8 mouse cellular contexts compared by ENCODE assay signal in the genomic region with DNA sequence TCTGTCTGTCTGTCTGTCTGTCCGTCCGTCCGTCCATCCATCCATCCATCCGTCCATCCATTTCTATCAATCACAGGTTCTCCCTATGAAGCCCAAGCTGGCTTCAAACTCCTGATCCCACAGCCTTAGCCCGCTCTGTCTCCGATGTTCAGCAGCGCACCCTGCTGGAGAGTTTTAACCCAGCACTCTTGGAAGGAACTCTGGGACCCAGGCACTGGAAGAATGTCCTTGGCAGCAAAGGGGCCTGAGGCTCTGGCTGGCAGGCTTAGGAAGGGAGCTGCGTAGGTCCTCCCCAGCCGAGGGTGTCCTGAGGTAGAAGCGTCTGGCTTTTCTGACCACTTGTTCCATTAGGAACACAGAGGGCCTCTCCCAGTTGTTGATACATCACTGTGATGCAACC. TPM values are rescaled to one million over a fixed set of nuclear protein-coding genes. Genes with fewer than 3 reads are reported as not detected.
DNase-seq lines count a peak whose midpoint lies in the region; ATAC-seq lines count a peak whose summit lies in the region.

No protein-coding gene starts in this region.

- no peak overlapping the region for H3K4me2 ChIP-seq in forebrain, embryonic 11.5 days (ENCODE audit: low read depth, low read length, severe bottlenecking)
- H3K4me2 ChIP-seq in forebrain, embryonic 16.5 days (ENCODE audit: low read length) = no peak overlapping the region
- peak overlapping the region; percentile 73 for H3K4me2 ChIP-seq in limb, embryonic 15.5 days

- intact Hi-C loops in heart, postnatal 10 days (cut with DNase I) = loop anchor here (2.0 kb wide), 1 partner anchor 22 kb away; no protein-coding TSS in a partner anchor

- no peak overlapping the region for H3K9ac ChIP-seq in forebrain, embryonic 11.5 days (ENCODE audit: low read length)
- no peak overlapping the region for H3K9ac ChIP-seq in forebrain, embryonic 16.5 days (replicated peaks; ENCODE audit: low read depth, low read length)
- H3K9ac ChIP-seq in limb, embryonic 15.5 days = no peak overlapping the region

- 40% methylated on average over 10 of the region's 10 CpGs for WGBS in forebrain, embryonic 11.5 days
- WGBS in forebrain, embryonic 16.5 days = 41% methylated on average over 10 of the region's 10 CpGs
- WGBS in limb, embryonic 15.5 days = 39% methylated on average over 10 of the region's 10 CpGs

- peaks cover 9% of the 10 kb centered on the region; the same call in 1 of the 2 replicates for H3K27me3 ChIP-seq in forebrain, embryonic 11.5 days (ENCODE audit: control insufficient read depth, insufficient read depth, low read length)
- H3K27me3 ChIP-seq in forebrain, embryonic 16.5 days (replicated peaks; ENCODE audit: control insufficient read depth, insufficient read depth, low read length) = 0 out of 2 replicates have a peak, but pooled peaks cover 4% of the 10 kb centered on the region
- H3K27me3 ChIP-seq in limb, embryonic 15.5 days = no peaks in the 10 kb centered on the region

- ATAC-seq in forebrain, embryonic 11.5 days (replicated peaks; ENCODE audit: low FRiP score) = no peak
- ATAC-seq in forebrain, embryonic 16.5 days = no peak
- peak; percentile 32; the same call in 1 of the 2 replicates for ATAC-seq in limb, embryonic 15.5 days (ENCODE audit: insufficient number of reproducible peaks, low FRiP score, low TSS enrichment, low read depth)

- no peak overlapping the region for H3K4me3 ChIP-seq in forebrain, embryonic 11.5 days (ENCODE audit: low read depth, low read length)
- H3K4me3 ChIP-seq in forebrain, embryonic 16.5 days (replicated peaks; ENCODE audit: low read length) = no peak overlapping the region
- peak overlapping the region; percentile 66; the same call in 1 of the 2 replicates for H3K4me3 ChIP-seq in limb, embryonic 15.5 days

- H3K9me3 ChIP-seq in forebrain, embryonic 11.5 days (ENCODE audit: control insufficient read depth, low read length) = no peaks in the 10 kb centered on the region
- H3K9me3 ChIP-seq in forebrain, embryonic 16.5 days (ENCODE audit: control insufficient read depth, low read length) = no peaks in the 10 kb centered on the region
- H3K9me3 ChIP-seq in limb, embryonic 15.5 days = no peaks in the 10 kb centered on the region

- 0 out of 2 replicates have a peak, but pooled peaks cover 4% of the 10 kb centered on the region for H3K4me1 ChIP-seq in forebrain, embryonic 11.5 days (replicated peaks; ENCODE audit: control insufficient read depth, insufficient read depth, low read length)
- H3K4me1 ChIP-seq in forebrain, embryonic 16.5 days (replicated peaks; ENCODE audit: control insufficient read depth, insufficient read depth, low read length) = peaks cover 12% of the 10 kb centered on the region
- peaks cover 61% of the 10 kb centered on the region for H3K4me1 ChIP-seq in limb, embryonic 15.5 days

- H3K27ac ChIP-seq in forebrain, embryonic 11.5 days (ENCODE audit: low read depth, low read length) = no peak overlapping the region
- no peak overlapping the region for H3K27ac ChIP-seq in forebrain, embryonic 16.5 days (ENCODE audit: low read length)
- H3K27ac ChIP-seq in limb, embryonic 15.5 days = peak overlapping the region; percentile 88

- H3K36me3 ChIP-seq in forebrain, embryonic 11.5 days (ENCODE audit: control insufficient read depth, insufficient read depth, low read length) = no peaks in the 10 kb centered on the region
- no peaks in the 10 kb centered on the region for H3K36me3 ChIP-seq in forebrain, embryonic 16.5 days (ENCODE audit: control insufficient read depth, insufficient read depth)
- peaks cover 5% of the 10 kb centered on the region for H3K36me3 ChIP-seq in limb, embryonic 15.5 days

- DNase-seq in forebrain, embryonic 11.5 days (ENCODE audit: low spot score) = peak; percentile 75
- DNase-seq in MEL-GATA-1-ER (ENCODE audit: extremely low read depth, low read depth) = peak; percentile 39
- DNase-seq in embryo, embryonic 11.5 days (ENCODE audit: low read depth, low spot score) = peak; percentile 39
- peak; percentile 77 to 85 for DNase-seq in heart, postnatal 10 days
- DNase-seq in naive thymus-derived CD4-positive, alpha-beta T cell, adult 2 months (ENCODE audit: low read depth) = peak; percentile 66
- DNase-seq in thymus, postnatal 0 days (ENCODE audit: low spot score) = peak; percentile 55

RNA-seq across cellular contexts. Expression of gene Arpc1b, which starts 2.9 kb away (rescaled TPM):
- 51.2 and 62.8 TPM in 2 replicates for polyA plus RNA-seq in forebrain, embryonic 11.5 days (2014; fragmentation: Nextera tagmentation; extraction: Ambion mirVana)
- 62.2 and 63.7 TPM in 2 replicates for polyA plus RNA-seq in forebrain, embryonic 16.5 days (2015; fragmentation: Nextera tagmentation; extraction: Ambion mirVana)
- 100 to 1,000 TPM; 135 to 140 TPM for total RNA-seq in heart, postnatal 10 days (2021)
- 389 and 480 TPM in 2 replicates for polyA plus RNA-seq in limb, embryonic 15.5 days (2015; fragmentation: Nextera tagmentation; extraction: Ambion mirVana)
- 563 and 603 TPM in 2 replicates for polyA plus RNA-seq in thymus, postnatal 0 days (2015; fragmentation: Nextera tagmentation; extraction: Ambion mirVana)

RNA-seq across cellular contexts. Expression of gene Pdap1, which starts 23.1 kb away (rescaled TPM):
- polyA plus RNA-seq in forebrain, embryonic 11.5 days (2014; fragmentation: Nextera tagmentation; extraction: Ambion mirVana) = 135 and 136 TPM in 2 replicates
- 93.1 and 96.3 TPM in 2 replicates for polyA plus RNA-seq in forebrain, embryonic 16.5 days (2015; fragmentation: Nextera tagmentation; extraction: Ambion mirVana)
- 10 to 100 TPM; 54.8 to 55.9 TPM for total RNA-seq in heart, postnatal 10 days (2021)
- 89.2 and 95.1 TPM in 2 replicates for polyA plus RNA-seq in limb, embryonic 15.5 days (2015; fragmentation: Nextera tagmentation; extraction: Ambion mirVana)
- polyA plus RNA-seq in thymus, postnatal 0 days (2015; fragmentation: Nextera tagmentation; extraction: Ambion mirVana) = 66.2 and 73.5 TPM in 2 replicates

RNA-seq across cellular contexts. Expression of gene Bud31, which starts 23.2 kb away (rescaled TPM):
- 252 and 253 TPM in 2 replicates for polyA plus RNA-seq in forebrain, embryonic 11.5 days (2014; fragmentation: Nextera tagmentation; extraction: Ambion mirVana)
- 190 and 196 TPM in 2 replicates for polyA plus RNA-seq in forebrain, embryonic 16.5 days (2015; fragmentation: Nextera tagmentation; extraction: Ambion mirVana)
- total RNA-seq in heart, postnatal 10 days (2021) = 10 to 100 TPM; 76.8 to 77.1 TPM
- 168 and 184 TPM in 2 replicates for polyA plus RNA-seq in limb, embryonic 15.5 days (2015; fragmentation: Nextera tagmentation; extraction: Ambion mirVana)
- polyA plus RNA-seq in thymus, postnatal 0 days (2015; fragmentation: Nextera tagmentation; extraction: Ambion mirVana) = 275 and 289 TPM in 2 replicates

RNA-seq across cellular contexts. Expression of gene Kpna7, which starts 33.1 kb away (rescaled TPM):
- polyA plus RNA-seq in forebrain, embryonic 11.5 days (2014; fragmentation: Nextera tagmentation; extraction: Ambion mirVana) = not detected in 2 replicates
- polyA plus RNA-seq in forebrain, embryonic 16.5 days (2015; fragmentation: Nextera tagmentation; extraction: Ambion mirVana) = not detected in 2 replicates
- total RNA-seq in heart, postnatal 10 days (2021) = not detected
- polyA plus RNA-seq in limb, embryonic 15.5 days (2015; fragmentation: Nextera tagmentation; extraction: Ambion mirVana) = not detected in 2 replicates
- 0.05 and 0.20 TPM in 2 replicates for polyA plus RNA-seq in thymus, postnatal 0 days (2015; fragmentation: Nextera tagmentation; extraction: Ambion mirVana)

RNA-seq across cellular contexts. Expression of gene Arpc1a, which starts 33.3 kb away (rescaled TPM):
- 145 and 150 TPM in 2 replicates for polyA plus RNA-seq in forebrain, embryonic 11.5 days (2014; fragmentation: Nextera tagmentation; extraction: Ambion mirVana)
- 247 and 259 TPM in 2 replicates for polyA plus RNA-seq in forebrain, embryonic 16.5 days (2015; fragmentation: Nextera tagmentation; extraction: Ambion mirVana)
- 10 to 100 TPM; 73.9 to 74.7 TPM for total RNA-seq in heart, postnatal 10 days (2021)
- polyA plus RNA-seq in limb, embryonic 15.5 days (2015; fragmentation: Nextera tagmentation; extraction: Ambion mirVana) = 143 and 147 TPM in 2 replicates
- polyA plus RNA-seq in thymus, postnatal 0 days (2015; fragmentation: Nextera tagmentation; extraction: Ambion mirVana) = 148 and 153 TPM in 2 replicates
